Comparison of ENCODE assay signal across 23 mouse cellular contexts in the genomic region with DNA sequence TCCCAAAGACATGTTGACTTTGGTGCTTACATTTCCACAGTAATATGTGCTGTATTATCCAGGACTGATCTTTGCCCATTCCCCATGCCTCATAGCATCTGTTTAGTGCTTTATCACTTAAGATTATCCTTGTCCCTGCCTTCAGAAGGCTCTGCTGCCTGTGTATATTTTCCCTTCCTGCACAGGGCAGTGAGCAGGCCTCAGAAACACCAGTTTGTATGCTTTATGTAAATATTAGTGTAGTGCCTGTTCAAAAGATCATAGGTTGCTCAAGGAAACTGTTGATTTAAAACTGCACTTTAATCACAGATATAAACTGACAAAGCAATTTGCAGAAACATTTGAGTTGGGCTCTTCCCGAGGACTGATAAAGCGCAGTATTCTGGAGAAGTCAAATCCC. TPM values are rescaled to one million over a fixed set of nuclear protein-coding genes. Genes with fewer than 3 reads are reported as not detected.
"Had no signal": no experiment of that assay in that cellular context is flagged by ENCODE, and none has a peak within 500 bp of the region (broad histone marks: within the 10 kb centered on the region; RNA-seq: fewer than 3 reads in every experiment).

No protein-coding gene starts in this region.

- H3K4me2 ChIP-seq: kidney, embryonic 15.5 days; midbrain, embryonic 13.5 days; neural tube, embryonic 13.5 days had no signal

- DNase-seq: kidney, adult 11 months; kidney, adult 8-10 months; kidney, postnatal 10 days; kidney, postnatal 36 days; layer of hippocampus, postnatal 36 days; lung, adult 2 months; retina, postnatal 1 day; right cerebral cortex, postnatal 25 days; spleen, adult 18-20 months; thymus, postnatal 25 days had no signal

- H3K27me3 ChIP-seq: kidney, embryonic 15.5 days; megakaryocyte, embryonic 14.5 days; midbrain, embryonic 13.5 days; neural tube, embryonic 13.5 days had no signal

- H3K27ac ChIP-seq: kidney, embryonic 15.5 days; left cerebral cortex, adult 2 months; liver, embryonic 14.5 days; midbrain, embryonic 10.5 days; midbrain, embryonic 13.5 days; neural tube, embryonic 13.5 days had no signal

- H3K9ac ChIP-seq: kidney, embryonic 15.5 days; liver, embryonic 14.5 days; midbrain, embryonic 13.5 days; neural tube, embryonic 13.5 days had no signal

- ATAC-seq: lung, postnatal 0 days; midbrain, embryonic 13.5 days; midbrain, embryonic 16.5 days had no signal

- H3K4me1 ChIP-seq: kidney, embryonic 15.5 days; megakaryocyte, embryonic 14.5 days; midbrain, embryonic 10.5 days; midbrain, embryonic 13.5 days; neural tube, embryonic 13.5 days had no signal

- H3K36me3 ChIP-seq: kidney, embryonic 15.5 days; midbrain, embryonic 10.5 days; midbrain, embryonic 13.5 days; neural tube, embryonic 13.5 days had no signal

- H3K4me3 ChIP-seq: kidney, embryonic 15.5 days; left cerebral cortex, adult 2 months; megakaryocyte, embryonic 14.5 days; midbrain, embryonic 10.5 days; midbrain, embryonic 13.5 days; myocyte; neural tube, embryonic 13.5 days had no signal

- H3K9me3 ChIP-seq: kidney, embryonic 15.5 days; megakaryocyte, embryonic 14.5 days; midbrain, embryonic 10.5 days; midbrain, embryonic 13.5 days; neural tube, embryonic 13.5 days had no signal

RNA-seq across cellular contexts. Expression of a gene that starts 1.6 kb away (rescaled TPM):
- polyA plus RNA-seq: kidney, embryonic 15.5 days; limb, embryonic 11.5 days; limb, embryonic 14.5 days; liver, embryonic 14.5 days; lung, adult 2 months; lung, postnatal 0 days; midbrain, embryonic 10.5 days; midbrain, embryonic 13.5 days; midbrain, embryonic 16.5 days; myocyte; neural tube, embryonic 13.5 days; thymus, postnatal 0 days had no signal

RNA-seq across cellular contexts. Expression of a gene that starts 5.5 kb away (rescaled TPM):
- polyA plus RNA-seq: kidney, embryonic 15.5 days; limb, embryonic 11.5 days; limb, embryonic 14.5 days; liver, embryonic 14.5 days; lung, adult 2 months; lung, postnatal 0 days; midbrain, embryonic 10.5 days; midbrain, embryonic 13.5 days; midbrain, embryonic 16.5 days; myocyte; neural tube, embryonic 13.5 days; thymus, postnatal 0 days had no signal

RNA-seq across cellular contexts. Expression of a gene that starts 33.6 kb away (rescaled TPM):
- polyA plus RNA-seq: kidney, embryonic 15.5 days; limb, embryonic 11.5 days; limb, embryonic 14.5 days; liver, embryonic 14.5 days; lung, adult 2 months; lung, postnatal 0 days; midbrain, embryonic 10.5 days; midbrain, embryonic 13.5 days; midbrain, embryonic 16.5 days; myocyte; neural tube, embryonic 13.5 days; thymus, postnatal 0 days had no signal

RNA-seq across cellular contexts. Expression of a gene that starts 54.7 kb away (rescaled TPM):
- polyA plus RNA-seq: kidney, embryonic 15.5 days; limb, embryonic 11.5 days; limb, embryonic 14.5 days; liver, embryonic 14.5 days; lung, adult 2 months; lung, postnatal 0 days; midbrain, embryonic 10.5 days; midbrain, embryonic 13.5 days; midbrain, embryonic 16.5 days; myocyte; neural tube, embryonic 13.5 days; thymus, postnatal 0 days had no signal
